Mouse (Mus musculus) layer of hippocampus, postnatal 10 days (tissue): ENCODE data around the gene Zfp365. TPM values are rescaled to one million over a fixed set of nuclear protein-coding genes. Genes with fewer than 3 reads are reported as not detected.

Source experiments
- DNase-seq, 2 experiments: peaks; one replicate each; pipeline ENCODE4 v3.0.0; 2021; ENCODE audit warnings: low spot score in 2 of 2
- total RNA-seq, 2 experiments: library from RNA; stranded (reverse); gene quantifications; 2 replicates each; pipeline ENCODE4 v1.2.3; 2021

Zfp365 gene
- total RNA-seq, 2 experiments from 2014 or later = 68.7 to 73.4 TPM

DNA sequence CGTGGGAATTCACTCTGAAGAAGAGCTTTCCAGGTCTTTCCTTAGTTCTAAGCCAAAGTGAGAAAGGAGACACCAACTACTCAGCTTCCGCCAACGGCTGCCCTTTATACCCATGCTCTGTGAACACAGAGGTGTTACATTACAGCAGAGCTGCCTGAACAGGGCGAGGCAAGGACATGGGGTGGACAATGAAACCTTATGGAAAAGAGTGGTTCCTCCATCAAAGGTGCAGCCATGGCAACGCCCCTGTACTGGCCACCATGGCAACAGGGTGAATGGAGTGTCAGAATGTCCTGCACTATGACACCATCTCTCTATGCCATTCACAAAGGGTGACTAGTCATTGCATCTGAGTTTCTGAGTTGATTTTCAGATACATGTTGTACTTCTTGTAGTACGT, 61.4 kb downstream of the Zfp365 start:
- DNase-seq = no peak

GRCm38 (mm10) chr10:67846016-67846650, 66.3 kb downstream of the Zfp365 start:
- DNase-seq = no peak

GRCm38 (mm10) chr10:67841596-67841995, 70.9 kb downstream of the Zfp365 start:
- no peak for DNase-seq

DNA sequence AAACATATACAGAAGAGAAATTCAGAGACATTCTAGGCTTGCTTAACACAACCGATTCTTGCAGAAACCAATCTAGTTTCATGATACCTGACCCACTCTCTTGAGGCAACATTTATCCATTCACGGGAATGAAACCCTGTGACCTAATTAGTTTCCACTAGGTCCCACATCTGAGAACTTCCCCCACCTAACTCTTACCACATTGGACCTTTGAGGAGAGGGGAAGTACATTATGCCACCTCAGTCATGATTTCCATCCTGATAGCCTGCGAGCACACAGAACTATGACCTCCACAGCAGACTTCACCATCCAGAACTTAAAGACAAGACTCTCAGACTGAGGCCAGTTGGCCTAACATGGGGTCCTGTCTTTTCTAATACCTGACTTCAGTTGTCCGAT, 71.7 kb downstream of the Zfp365 start:
- DNase-seq = no peak

- DNase-seq = no peak
These were observed 73.3 kb downstream of the Zfp365 start for GRCm38 (mm10) chr10:67839156-67839555.

DNA sequence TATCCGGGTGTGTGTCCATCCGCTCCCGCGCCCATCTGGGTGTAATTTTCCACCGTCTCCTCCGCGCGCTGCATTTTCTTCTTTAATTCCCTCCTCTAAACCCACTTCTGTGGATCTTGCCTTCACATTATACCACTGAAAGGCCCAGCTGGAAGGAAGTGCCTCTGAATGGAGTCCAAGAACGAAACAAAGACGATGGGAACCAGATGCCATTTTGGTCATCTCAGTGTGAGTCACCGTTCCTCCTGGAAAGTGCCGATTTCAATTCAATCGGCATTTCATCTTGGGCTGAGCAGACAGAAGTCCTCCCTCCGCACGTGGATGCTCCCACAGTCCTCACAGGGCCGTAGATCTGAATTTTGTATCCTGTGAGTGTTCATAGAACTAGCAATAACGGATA, 76.0 kb downstream of the Zfp365 start:
- no peak for DNase-seq

Other genes with a start within 250 kb of the Zfp365 start
- gene Rtkn2, start 66.9 kb upstream of the Zfp365 start, total RNA-seq = 1 to 10 TPM; 4.1 to 4.4 TPM